Mouse (Mus musculus) E14TG2a.4 (cell line): ENCODE measurements around the gene P3h2.

Experiments used
- H3K27me3 ChIP-seq: 2 replicates; pipeline ENCODE4 v1.6.1; 2014; ENCODE audit warnings: low read length, control low read depth; ENCODE audit not compliant: insufficient read depth
- H3K36me3 ChIP-seq: 2 replicates; pipeline ENCODE4 v1.6.1; 2014; ENCODE audit warnings: low read length, control low read depth; ENCODE audit not compliant: insufficient read depth
- H3K4me1 ChIP-seq: replicated peaks from 2 replicates; pipeline ENCODE4 v1.6.1; 2014; ENCODE audit warnings: low read depth, low read length, control low read depth
- H3K4me3 ChIP-seq: replicated peaks from 2 replicates; pipeline ENCODE4 v1.5.1; 2014; ENCODE audit warnings: mild to moderate bottlenecking, low read length
- H3K9me3 ChIP-seq: 2 replicates; pipeline ENCODE4 v1.6.1; 2014; ENCODE audit warnings: low read length, control low read depth
- CTCF ChIP-seq: conservative IDR thresholded peaks from 2 replicates; pipeline ENCODE4 v1.5.1; 2014; ENCODE audit warnings: low read length
- NANOG ChIP-seq: IDR thresholded peaks from 2 replicates; pipeline ENCODE4 v1.6.1; 2014; ENCODE audit warnings: borderline replicate concordance, low read length, mixed read lengths
- POU5F1 ChIP-seq: IDR thresholded peaks from 2 replicates; pipeline ENCODE4 v1.6.1; 2014; ENCODE audit warnings: low read length, borderline replicate concordance

Gene P3h2

DNA sequence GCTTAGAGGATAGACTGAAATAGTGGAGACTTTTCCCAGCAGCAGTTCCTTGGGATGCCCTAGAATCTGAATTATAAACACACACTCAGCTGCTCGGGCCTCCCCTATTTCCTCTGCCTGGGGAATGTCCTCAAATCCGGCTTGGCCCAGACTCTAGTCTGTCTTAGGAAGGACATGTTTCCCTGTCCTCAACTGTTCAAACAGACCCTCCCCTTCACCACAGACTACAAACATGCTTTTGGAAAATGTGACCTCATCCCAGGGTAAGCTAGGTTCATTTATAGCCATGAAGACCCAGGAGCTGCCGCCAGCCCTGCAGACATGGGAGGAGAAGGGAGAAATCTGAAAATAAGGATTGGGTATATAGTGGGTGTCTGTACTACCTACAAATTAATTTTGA is 57.7 kb downstream of the P3h2 start:
- H3K36me3 ChIP-seq = no peaks in the 10 kb centered on the region
- TF ChIP-seq POU5F1 = no peak
- no peak for TF ChIP-seq CTCF
- no peak for TF ChIP-seq NANOG

DNA sequence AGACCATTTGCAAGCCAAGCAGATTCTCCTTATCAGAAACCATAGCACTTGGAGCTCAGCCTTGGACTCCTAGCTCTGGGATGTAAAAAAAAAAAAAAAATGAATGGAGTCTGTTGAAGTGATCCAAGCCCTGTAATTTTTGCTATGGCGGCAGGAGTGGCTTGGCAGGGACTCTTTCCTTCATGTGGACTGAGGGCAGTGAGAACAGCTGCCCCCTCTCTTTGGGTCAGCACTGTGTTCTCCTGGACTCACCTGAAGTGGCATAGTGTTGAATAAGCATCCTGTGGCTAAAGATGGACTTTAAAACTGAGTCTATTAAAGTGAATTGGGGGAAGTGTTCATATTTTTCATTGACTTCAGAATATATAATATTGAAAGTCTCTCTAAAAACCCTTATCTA is 58.2 kb downstream of the P3h2 start:
- Histone ChIP-seq H3K4me1 (no peaks in the 10 kb centered on the region), H3K4me3 (no peak overlapping the region), H3K27me3 (no peaks in the 10 kb centered on the region), H3K36me3 (no peaks in the 10 kb centered on the region), H3K9me3 (no peaks in the 10 kb centered on the region)
- no peak for TF ChIP-seq POU5F1
- no peak for TF ChIP-seq CTCF
- TF ChIP-seq NANOG = no peak

More for the DNA sequence above, 57.7 kb downstream of the P3h2 start:
- Histone ChIP-seq H3K4me3 (no peak overlapping the region), H3K9me3 (no peaks in the 10 kb centered on the region), H3K4me1 (no peaks in the 10 kb centered on the region), H3K27me3 (no peaks in the 10 kb centered on the region)

DNA sequence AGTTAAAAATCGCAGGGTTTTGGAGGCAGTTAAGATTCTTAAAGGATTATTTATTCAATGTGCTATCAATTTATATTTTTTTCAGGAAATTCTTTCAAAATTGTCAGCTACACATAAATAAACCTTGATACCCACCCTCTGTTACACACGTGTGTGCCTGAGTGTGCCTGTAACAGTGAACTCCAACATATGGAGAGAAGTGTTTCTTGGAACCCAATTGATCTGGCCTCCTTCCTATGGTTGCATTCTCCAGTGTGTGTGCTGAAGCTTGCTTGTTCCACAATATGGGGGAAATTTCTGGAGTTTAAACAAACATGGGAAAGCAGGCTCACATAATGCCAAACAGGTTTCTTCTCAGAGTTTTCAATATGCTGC is 63.7 kb downstream of the P3h2 start:
- Histone ChIP-seq H3K36me3 (no peaks in the 10 kb centered on the region), H3K4me1 (no peaks in the 10 kb centered on the region), H3K9me3 (no peaks in the 10 kb centered on the region), H3K27me3 (no peaks in the 10 kb centered on the region), H3K4me3 (no peak overlapping the region)
- TF ChIP-seq POU5F1 (no peak), NANOG (no peak), CTCF (no peak)

DNA sequence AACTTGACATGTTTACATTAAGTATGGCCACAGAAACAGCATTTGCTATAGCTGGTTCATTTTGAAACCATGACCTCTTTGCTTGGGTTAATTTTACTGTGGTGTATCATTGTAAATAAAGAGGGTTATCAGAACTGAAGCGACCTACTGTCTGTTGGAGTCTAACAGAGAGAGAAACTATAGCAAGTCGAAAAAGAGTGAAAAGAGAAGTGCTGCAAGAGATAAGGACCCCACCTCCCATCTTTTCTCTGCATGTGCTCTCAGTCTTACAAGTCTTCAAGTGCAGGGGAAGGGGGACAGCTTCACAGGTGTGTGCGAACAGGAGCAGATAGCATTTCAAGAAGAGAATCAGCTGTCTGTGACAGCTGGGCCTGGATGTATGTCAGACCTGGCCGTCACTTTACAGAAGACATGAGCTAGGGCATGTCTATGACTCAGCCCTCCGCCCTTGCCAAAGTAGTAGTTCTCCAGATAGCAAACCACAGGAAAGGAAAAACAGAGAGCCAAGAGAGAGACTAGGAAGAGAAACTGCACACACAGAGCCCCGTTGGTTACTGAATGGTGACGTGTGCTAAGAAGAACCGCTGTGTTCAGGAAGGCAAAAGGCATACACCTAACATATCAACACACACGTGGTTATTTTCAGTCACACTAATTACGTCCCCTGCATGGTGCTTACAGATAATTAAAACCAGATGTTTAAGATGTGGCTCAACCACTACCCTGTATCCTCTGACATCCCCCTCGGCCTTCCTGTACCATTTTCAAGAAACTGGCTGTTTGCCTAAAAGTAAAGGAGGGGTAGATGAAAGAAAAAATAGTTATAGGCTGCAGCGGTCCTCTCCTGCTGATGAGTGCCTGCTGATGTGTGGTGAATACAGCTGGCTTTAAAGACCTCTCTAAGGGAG is 64.3 kb downstream of the P3h2 start:
- H3K4me3 ChIP-seq = no peak overlapping the region
- no peaks in the 10 kb centered on the region for H3K9me3 ChIP-seq
- H3K36me3 ChIP-seq = no peaks in the 10 kb centered on the region
- no peaks in the 10 kb centered on the region for H3K27me3 ChIP-seq
- no peaks in the 10 kb centered on the region for H3K4me1 ChIP-seq
- no peak for TF ChIP-seq CTCF
- TF ChIP-seq POU5F1 = no peak
- no peak for TF ChIP-seq NANOG

DNA sequence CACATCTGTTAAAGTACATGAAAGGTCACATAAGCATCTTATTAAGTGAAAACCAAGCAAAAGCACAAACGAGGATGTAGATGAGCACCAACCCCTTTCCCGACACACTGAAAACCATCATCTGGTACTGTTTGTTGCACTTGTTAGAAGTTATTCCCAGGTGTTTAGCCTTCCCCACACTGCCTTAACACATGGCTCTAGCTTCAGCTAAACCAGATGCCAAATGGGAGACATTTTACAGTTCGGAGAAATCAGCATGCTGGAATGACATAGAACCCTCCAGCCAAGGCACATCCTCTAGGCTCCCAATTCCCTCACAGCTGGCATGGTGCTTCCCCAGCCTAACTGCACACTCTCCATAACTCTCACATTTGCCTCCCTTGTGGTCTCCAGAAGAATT is 66.3 kb downstream of the P3h2 start:
- Histone ChIP-seq H3K4me1 (no peaks in the 10 kb centered on the region), H3K36me3 (no peaks in the 10 kb centered on the region), H3K27me3 (no peaks in the 10 kb centered on the region), H3K4me3 (no peak overlapping the region), H3K9me3 (no peaks in the 10 kb centered on the region)
- TF ChIP-seq POU5F1 (no peak), CTCF (no peak), NANOG (no peak)

DNA sequence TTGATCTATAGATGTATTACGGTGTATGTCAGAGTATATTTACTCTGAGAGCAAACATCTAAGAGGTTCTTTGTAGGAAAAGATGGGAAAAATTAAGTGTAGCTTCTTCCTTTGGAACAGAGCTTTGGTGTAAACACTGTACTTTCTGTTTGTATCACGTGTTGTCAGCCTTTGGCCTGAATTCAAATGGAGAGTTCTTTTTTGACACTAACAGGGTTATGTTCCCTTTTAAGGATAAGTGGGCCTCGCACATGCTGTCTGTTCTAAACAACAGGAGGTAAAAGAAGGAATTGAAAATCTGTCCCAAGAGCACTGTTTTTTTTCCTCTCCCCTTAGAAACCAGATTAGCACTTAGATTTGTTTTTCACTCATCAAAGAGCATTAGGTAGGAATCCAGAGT is 70.1 kb downstream of the P3h2 start:
- TF ChIP-seq NANOG (no peak), CTCF (no peak), POU5F1 (no peak)
- no peak overlapping the region for H3K4me3 ChIP-seq
- no peaks in the 10 kb centered on the region for H3K36me3 ChIP-seq
- H3K27me3 ChIP-seq = no peaks in the 10 kb centered on the region
- H3K9me3 ChIP-seq = no peaks in the 10 kb centered on the region
- H3K4me1 ChIP-seq = no peaks in the 10 kb centered on the region

DNA sequence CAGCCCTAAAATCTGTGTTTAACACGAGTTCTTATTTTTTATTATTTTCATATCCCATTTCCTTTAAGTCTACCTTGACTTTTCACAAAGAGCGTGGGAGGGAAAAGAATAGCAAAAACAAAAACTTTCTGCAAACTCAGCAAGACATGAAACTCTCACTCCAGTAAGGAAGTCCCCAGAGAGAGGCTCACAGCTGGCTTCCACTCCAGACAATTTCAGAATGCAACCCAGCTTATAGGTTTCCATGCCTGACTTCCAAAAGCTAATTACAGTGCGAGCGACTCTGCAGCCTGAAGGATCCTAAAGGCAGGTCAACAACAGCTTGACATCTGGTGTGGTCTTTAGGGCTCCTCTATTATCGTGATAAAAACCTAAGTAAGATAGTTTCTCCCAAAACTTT is 70.5 kb downstream of the P3h2 start:
- no peaks in the 10 kb centered on the region for H3K4me1 ChIP-seq
- H3K4me3 ChIP-seq = no peak overlapping the region
- H3K9me3 ChIP-seq = no peaks in the 10 kb centered on the region
- H3K36me3 ChIP-seq = no peaks in the 10 kb centered on the region
- H3K27me3 ChIP-seq = no peaks in the 10 kb centered on the region
- TF ChIP-seq POU5F1 = no peak
- TF ChIP-seq CTCF = no peak
- TF ChIP-seq NANOG = no peak

DNA sequence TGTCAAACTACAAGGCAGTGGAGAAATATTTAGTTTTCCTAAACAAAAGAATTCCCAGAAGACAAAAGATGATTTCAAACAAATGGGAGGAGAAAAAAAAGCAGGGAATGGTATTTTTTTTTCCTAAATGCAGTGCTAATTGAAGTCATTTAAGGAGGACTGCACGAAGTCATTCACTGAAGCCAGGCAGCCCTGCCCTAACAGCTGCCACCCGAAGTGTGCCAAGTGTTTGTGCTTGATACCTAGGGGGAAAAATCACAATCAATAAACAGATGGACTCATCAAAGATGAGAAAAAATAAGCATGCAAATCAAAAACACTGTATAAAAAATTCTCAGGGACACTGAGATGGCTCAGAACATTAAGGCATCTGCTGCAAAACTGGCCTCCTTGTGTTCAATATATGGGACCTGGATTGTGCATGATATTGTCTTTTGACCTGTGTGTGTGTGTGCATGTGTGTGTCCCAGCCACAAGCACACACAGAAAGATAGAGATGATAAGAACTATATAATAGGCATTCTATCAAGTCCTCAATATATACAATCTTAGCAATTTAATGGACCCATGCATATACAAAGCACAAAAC is 76.1 kb downstream of the P3h2 start:
- Histone ChIP-seq H3K27me3 (no peaks in the 10 kb centered on the region), H3K36me3 (no peaks in the 10 kb centered on the region), H3K4me3 (no peak overlapping the region), H3K4me1 (no peaks in the 10 kb centered on the region), H3K9me3 (no peaks in the 10 kb centered on the region)
- TF ChIP-seq CTCF (no peak), POU5F1 (no peak), NANOG (no peak)
